In genomic region chr12:73909013-73909575, GRCm38 (mm10) we compare ENCODE assay signal across 8 mouse cellular contexts. TPM values are rescaled to one million over a fixed set of nuclear protein-coding genes. Genes with fewer than 3 reads are reported as not detected.
DNase-seq lines count a peak whose midpoint lies in the region; ATAC-seq and TF ChIP-seq lines count a peak whose summit lies in the region.

No protein-coding gene starts in this region.

- H3K27me3 ChIP-seq in spleen, adult 2 months (ENCODE audit: control insufficient read depth, insufficient read depth, low read length): no peaks in the 10 kb centered on the region
- no peaks in the 10 kb centered on the region for H3K27me3 ChIP-seq in intestine, postnatal 0 days (replicated peaks; ENCODE audit: control insufficient read depth, insufficient read depth, low read length)

- H3K4me2 ChIP-seq in intestine, postnatal 0 days (replicated peaks; ENCODE audit: low read depth): peak overlapping the region; percentile 88

- 4% methylated on average over 6 of the region's 6 CpGs for WGBS in spleen, adult 2 months
- 2% methylated on average over 6 of the region's 6 CpGs for WGBS in intestine, postnatal 0 days

- TF ChIP-seq POLR2A in spleen, adult 2 months (IDR thresholded peaks at IDR 0.05; ENCODE audit: low read depth, low read length): no peak

- peak; percentile 41 for DNase-seq in CD4-positive, CD25-positive, alpha-beta regulatory T cell, adult 2 months (ENCODE audit: low read depth, low spot score)
- no peak for DNase-seq in spleen, adult 2 months (ENCODE audit: low read depth in 1 of 2, low spot score in 2 of 2)
- DNase-seq in spleen, adult 12 weeks (ENCODE audit: low spot score): no peak
- peak; percentile 20 for DNase-seq in retina, postnatal 1 day
- no peak for DNase-seq in testis, postnatal 10 days (ENCODE audit: low spot score)

- H3K4me1 ChIP-seq in spleen, adult 2 months (ENCODE audit: control insufficient read depth, insufficient read depth, insufficient read length): peaks cover 3% of the 10 kb centered on the region
- no peaks in the 10 kb centered on the region for H3K4me1 ChIP-seq in intestine, postnatal 0 days (replicated peaks; ENCODE audit: control insufficient read depth, insufficient read depth, low read length)

- H3K9me3 ChIP-seq in intestine, postnatal 0 days (ENCODE audit: control insufficient read depth): no peaks in the 10 kb centered on the region

- no peaks in the 10 kb centered on the region for H3K36me3 ChIP-seq in spleen, adult 2 months (ENCODE audit: control insufficient read depth, insufficient read depth, low read length)
- H3K36me3 ChIP-seq in intestine, postnatal 0 days (ENCODE audit: control insufficient read depth, insufficient read depth): no peaks in the 10 kb centered on the region

- peak overlapping the region; percentile 90 for H3K4me3 ChIP-seq in spleen, adult 2 months (ENCODE audit: extremely low read depth, insufficient read depth, insufficient read length)
- peak overlapping the region; percentile 100 for H3K4me3 ChIP-seq in intestine, postnatal 0 days (ENCODE audit: low read depth, low read length)

- H3K9ac ChIP-seq in intestine, postnatal 0 days (ENCODE audit: low read depth, low read length): peak overlapping the region; percentile 98

- H3K27ac ChIP-seq in spleen, adult 2 months (ENCODE audit: insufficient read depth, low read length): peak overlapping the region; percentile 94; the same call in 1 of the 2 replicates
- no peak overlapping the region for H3K27ac ChIP-seq in intestine, postnatal 0 days (ENCODE audit: low read depth, low read length)

- no peak for TF ChIP-seq CTCF in spleen, adult 2 months (IDR thresholded peaks at IDR 0.05; ENCODE audit: extremely low read depth, insufficient read depth, insufficient read length, insufficient replicate concordance)
- peak; percentile 32 for TF ChIP-seq CTCF in intestine, postnatal 0 days (IDR thresholded peaks at IDR 0.05; ENCODE audit: low read depth)

- ATAC-seq in CD4-positive, CD25-positive, alpha-beta regulatory T cell, adult 4 months: no peak
- no peak for ATAC-seq in intestine, postnatal 0 days
- ATAC-seq in cerebellum, adult (ENCODE audit: insufficient number of reproducible peaks, low FRiP score, low TSS enrichment): no peak

RNA-seq across cellular contexts. Expression of gene Hif1a, which starts 7.9 kb away (rescaled TPM):
- polyA plus RNA-seq in CD4-positive, CD25-positive, alpha-beta regulatory T cell, adult 4 months (2017; shearing (Covaris generic)): 10 to 100 TPM; 71.8 to 75.2 TPM
- 12.8 and 24.8 TPM in 2 replicates for polyA plus RNA-seq in spleen, adult 2 months (2012; rRNA removed)
- 25.3 and 27.0 TPM in 2 replicates for polyA plus RNA-seq in intestine, postnatal 0 days (2015; fragmentation: Nextera tagmentation; extraction: Ambion mirVana)

RNA-seq across cellular contexts. Expression of gene Gm49321, which starts 28.4 kb away (rescaled TPM):
- polyA plus RNA-seq in CD4-positive, CD25-positive, alpha-beta regulatory T cell, adult 4 months (2017; shearing (Covaris generic)): 10 to 100 TPM; 13.2 to 14.3 TPM
- 0.48 TPM in 1 of 2 replicates, not detected in the other for polyA plus RNA-seq in spleen, adult 2 months (2012; rRNA removed)
- 4.1 and 4.7 TPM in 2 replicates for polyA plus RNA-seq in intestine, postnatal 0 days (2015; fragmentation: Nextera tagmentation; extraction: Ambion mirVana)

RNA-seq across cellular contexts. Expression of gene Snapc1, which starts 55.2 kb away (rescaled TPM):
- 10 to 100 TPM; 19.4 to 24.7 TPM for polyA plus RNA-seq in CD4-positive, CD25-positive, alpha-beta regulatory T cell, adult 4 months (2017; shearing (Covaris generic))
- polyA plus RNA-seq in spleen, adult 2 months (2012; rRNA removed): 7.7 and 8.2 TPM in 2 replicates
- 5.7 and 6.7 TPM in 2 replicates for polyA plus RNA-seq in intestine, postnatal 0 days (2015; fragmentation: Nextera tagmentation; extraction: Ambion mirVana)

Comparison
In these comparisons a context has a peak if more than half of its experiments do, and no peak if none do; other contexts are left out.
1. DNase-seq: peak in CD4-positive, CD25-positive, alpha-beta regulatory T cell, adult 2 months (single experiment) and retina, postnatal 1 day (single experiment); none in spleen, adult 2 months (0 of 2), spleen, adult 12 weeks (single experiment) and testis, postnatal 10 days (single experiment).